Mouse (Mus musculus) heart, postnatal 0 days (tissue): ENCODE measurements around the gene Sbno1. TPM values are rescaled to one million over a fixed set of nuclear protein-coding genes. Genes with fewer than 3 reads are reported as not detected.

ENCODE experiments used
- ATAC-seq: fragments of 200-750 bp; cut with Nextera tagmentation; 2 replicates; pipeline ENCODE4 v1.8.0; 2017; ENCODE audit warnings: low read depth, moderate number of reproducible peaks, moderate library complexity; ENCODE audit not compliant: insufficient read depth
- DNase-seq: peaks from one replicate; pipeline ENCODE4 v3.0.0-alpha.2; 2016; ENCODE audit warnings: low spot score
- H3K27ac ChIP-seq: fragments of 300-500 bp; sonication (generic); 2 replicates; pipeline ENCODE4 v1.5.1; 2014; ENCODE audit warnings: low read depth, mild to moderate bottlenecking
- H3K27me3 ChIP-seq: fragments of 300-500 bp; sonication (generic); 2 replicates; pipeline ENCODE4 v1.6.1; 2014; ENCODE audit warnings: low read length, mixed read lengths; ENCODE audit not compliant: control insufficient read depth, insufficient read depth
- H3K36me3 ChIP-seq: fragments of 300-500 bp; sonication (generic); replicated peaks from 2 replicates; pipeline ENCODE4 v1.6.1; 2014; ENCODE audit warnings: low read length, mixed read lengths; ENCODE audit not compliant: control insufficient read depth, insufficient read depth
- H3K4me1 ChIP-seq: fragments of 300-500 bp; sonication (generic); 2 replicates; pipeline ENCODE4 v1.6.1; 2014; ENCODE audit warnings: antibody characterized with exemption; ENCODE audit not compliant: control insufficient read depth, insufficient read depth
- H3K4me2 ChIP-seq: fragments of 300-500 bp; sonication (generic); 2 replicates; pipeline ENCODE4 v1.6.1; 2014; ENCODE audit warnings: low read depth, mild to moderate bottlenecking, low read length, moderate library complexity
- H3K4me3 ChIP-seq: fragments of 300-500 bp; sonication (generic); 2 replicates; pipeline ENCODE4 v1.5.1; 2014; ENCODE audit warnings: low read depth, low read length
- H3K9ac ChIP-seq: fragments of 300-500 bp; sonication (generic); replicated peaks from 2 replicates; pipeline ENCODE4 v1.6.1; 2014; ENCODE audit warnings: low read depth, low read length, mixed read lengths
- H3K9me3 ChIP-seq: fragments of 300-500 bp; sonication (generic); replicated peaks from 2 replicates; pipeline ENCODE4 v1.6.1; 2016; ENCODE audit warnings: low read length; ENCODE audit not compliant: control insufficient read depth
- CTCF ChIP-seq: IDR thresholded peaks from 2 replicates; pipeline ENCODE4 v1.5.1; 2016; ENCODE audit warnings: antibody characterized with exemption, control low read depth, low read depth
- EP300 ChIP-seq: IDR thresholded peaks from 2 replicates; pipeline ENCODE4 v1.6.1; 2016; ENCODE audit warnings: antibody characterized with exemption, low read depth
- WGBS: fragments of 180-500 bp; shearing (Covaris S2); extraction: QIAGEN DNeasy Blood & Tissue Kit; methylation state at CpG from one replicate; pipeline ENCODE4 v1.1.7; 2014; 5-methylcytosine and 5-hydroxymethylcytosine counted together
- polyA plus RNA-seq: library from polyadenylated mRNA; unstranded; fragments of >200 nt; fragmentation: Nextera tagmentation; extraction: Ambion mirVana; gene quantifications from 2 replicates; pipeline ENCODE4 v1.2.1, GENCODE M21; 2015
- total RNA-seq: library from RNA; depleted of rRNA; stranded (reverse); fragments of >200 nt; gene quantifications from 2 replicates; pipeline ENCODE4 v1.2.3, GENCODE M21; 2014; ENCODE audit warnings: low replicate concordance

Gene Sbno1
- total and polyA plus RNA-seq, 2 experiments from 2014 or later: 33.8 to 52.8 TPM

- Histone ChIP-seq H3K4me3 (no peak overlapping the region), H3K27ac (peak overlapping the region; percentile 48), H3K36me3 (peaks cover 88% of the 10 kb centered on the region), H3K9ac (no peak overlapping the region), H3K9me3 (no peaks in the 10 kb centered on the region), H3K4me2 (no peak overlapping the region), H3K4me1 (no peaks in the 10 kb centered on the region), H3K27me3 (no peaks in the 10 kb centered on the region)
- no peak for TF ChIP-seq EP300
- TF ChIP-seq CTCF: no peak
- ATAC-seq (0 out of 2 replicates have a peak, but pooled peaks have one; percentile 19), DNase-seq (no peak)
- WGBS: 63% methylated on average over 13 of the region's 13 CpGs
Observed at GRCm38 (mm10) chr5:124453339-124454081, 27.7 kb upstream of the Sbno1 start.

GRCm38 (mm10) chr5:124452494-124453228 lies 26.9 kb upstream of the Sbno1 start:
- no peak for DNase-seq
- Histone ChIP-seq H3K4me3 (no peak overlapping the region), H3K4me2 (no peak overlapping the region), H3K36me3 (peaks cover 88% of the 10 kb centered on the region), H3K4me1 (no peaks in the 10 kb centered on the region), H3K9ac (no peak overlapping the region), H3K27me3 (no peaks in the 10 kb centered on the region), H3K27ac (peak overlapping the region; percentile 48), H3K9me3 (no peaks in the 10 kb centered on the region)
- TF ChIP-seq CTCF (no peak), EP300 (no peak)
- 61% methylated on average over 15 of the region's 15 CpGs for WGBS
- no peak for ATAC-seq

GRCm38 (mm10) chr5:124450641-124451340 lies 25.0 kb upstream of the Sbno1 start:
- Histone ChIP-seq H3K9ac (no peak overlapping the region), H3K27me3 (no peaks in the 10 kb centered on the region), H3K27ac (peak overlapping the region; percentile 67), H3K4me3 (no peak overlapping the region), H3K4me1 (peaks cover 15% of the 10 kb centered on the region), H3K9me3 (no peaks in the 10 kb centered on the region), H3K36me3 (peaks cover 75% of the 10 kb centered on the region), H3K4me2 (no peak overlapping the region)
- TF ChIP-seq CTCF: no peak
- WGBS: 78% methylated on average over 15 of the region's 16 CpGs
- ATAC-seq (no peak), DNase-seq (no peak)

- TF ChIP-seq EP300: no peak
- TF ChIP-seq CTCF: no peak
- Histone ChIP-seq H3K4me2 (no peak overlapping the region; the same call in 1 of the 2 replicates), H3K36me3 (peaks cover 72% of the 10 kb centered on the region), H3K4me3 (no peak overlapping the region), H3K4me1 (peaks cover 15% of the 10 kb centered on the region), H3K27me3 (no peaks in the 10 kb centered on the region), H3K9ac (no peak overlapping the region), H3K27ac (peak overlapping the region; percentile 67), H3K9me3 (no peaks in the 10 kb centered on the region)
- WGBS: 38% methylated on average over 7 of the region's 7 CpGs
- no peak for ATAC-seq
- DNase-seq: no peak
Observed at GRCm38 (mm10) chr5:124450051-124450450, 24.2 kb upstream of the Sbno1 start.

- peaks cover 20% of the 10 kb centered on the region for H3K4me1 ChIP-seq
- 49% methylated on average over 6 of the region's 6 CpGs for WGBS
- H3K4me3 ChIP-seq: no peak overlapping the region
- no peaks in the 10 kb centered on the region for H3K27me3 ChIP-seq
- H3K4me2 ChIP-seq: no peak overlapping the region
- no peak overlapping the region for H3K9ac ChIP-seq
- no peak for ATAC-seq
- TF ChIP-seq EP300 (no peak), CTCF (no peak)
- H3K9me3 ChIP-seq: no peaks in the 10 kb centered on the region
- DNase-seq: no peak
- peak overlapping the region; percentile 67 for H3K27ac ChIP-seq
- H3K36me3 ChIP-seq: peaks cover 72% of the 10 kb centered on the region
Observed at GRCm38 (mm10) chr5:124449494-124449893, 23.7 kb upstream of the Sbno1 start.
